Mouse (Mus musculus): ENCODE results near the gene Sh3pxd2a.

Gene Sh3pxd2a

DNA sequence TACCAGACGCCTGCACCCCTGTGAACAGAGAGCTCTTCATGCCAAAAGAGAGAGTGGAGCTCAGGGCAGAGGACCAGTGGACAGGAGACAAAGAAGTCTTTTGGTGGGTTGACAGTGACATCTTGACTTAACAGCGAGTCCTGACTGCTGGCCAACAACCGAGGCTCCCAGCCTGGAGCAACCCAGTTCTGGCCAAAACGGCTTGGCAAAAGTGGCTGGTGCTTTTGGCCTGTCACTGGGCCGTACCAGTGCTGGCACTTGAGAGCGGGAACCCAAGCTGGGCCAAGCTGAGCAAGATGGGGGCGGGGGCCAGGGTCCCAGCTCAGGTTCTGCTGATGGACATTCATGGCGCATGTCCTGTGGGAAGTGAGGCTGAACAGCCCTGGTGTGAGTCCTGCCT lies 97.6 kb downstream of the Sh3pxd2a start:
- DNase-seq: peak; percentile 14

GRCm38 (mm10) chr19:47363086-47363668 lies 101.0 kb downstream of the Sh3pxd2a start:
- no peak for DNase-seq

- DNase-seq: no peak
These were observed 103.3 kb downstream of the Sh3pxd2a start for GRCm38 (mm10) chr19:47360921-47361320.

GRCm38 (mm10) chr19:47360017-47360416 lies 104.2 kb downstream of the Sh3pxd2a start:
- DNase-seq: no peak

GRCm38 (mm10) chr19:47359166-47359931 lies 104.9 kb downstream of the Sh3pxd2a start:
- DNase-seq: peak; percentile 75

GRCm38 (mm10) chr19:47357297-47357696 lies 106.9 kb downstream of the Sh3pxd2a start:
- no peak for DNase-seq

DNA sequence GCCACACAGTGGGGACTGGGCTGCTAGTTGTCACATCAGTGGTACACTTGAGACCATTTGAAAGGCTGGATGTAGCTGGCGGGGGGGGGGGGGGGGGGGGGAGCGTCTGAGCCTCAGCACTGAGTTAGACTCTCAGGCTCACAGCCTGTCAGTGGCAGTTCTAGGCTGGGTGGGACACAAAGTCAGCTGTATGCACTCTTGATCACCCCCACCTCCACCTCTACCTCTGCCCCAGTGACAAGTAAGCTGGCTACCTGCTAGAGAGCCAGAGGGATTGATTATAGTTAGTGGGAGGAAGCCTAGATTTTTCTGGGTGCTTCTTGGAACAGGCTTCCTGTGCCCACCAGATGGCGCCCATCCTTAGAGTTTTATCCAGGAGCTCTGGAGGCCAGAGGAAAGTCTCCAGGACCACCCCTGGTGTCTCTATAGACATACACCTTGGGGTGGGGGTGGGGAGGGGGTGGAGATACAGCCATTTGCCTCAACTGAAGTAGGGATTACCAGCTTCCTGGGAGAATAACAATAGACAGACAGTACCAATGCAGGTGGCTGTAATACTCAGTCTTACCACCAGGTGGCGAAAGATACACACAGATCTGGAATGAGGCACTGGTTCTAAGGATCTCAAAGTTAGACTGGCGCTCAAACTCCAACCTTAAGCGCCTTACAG lies 107.9 kb downstream of the Sh3pxd2a start:
- peak; percentile 89 for DNase-seq

GRCm38 (mm10) chr19:47354456-47354855 lies 109.7 kb downstream of the Sh3pxd2a start:
- DNase-seq: peak; percentile 24

GRCm38 (mm10) chr19:47349043-47349442 lies 115.2 kb downstream of the Sh3pxd2a start:
- no peak for DNase-seq

- no peak for DNase-seq
These were observed 115.7 kb downstream of the Sh3pxd2a start for GRCm38 (mm10) chr19:47348395-47349016.

DNA sequence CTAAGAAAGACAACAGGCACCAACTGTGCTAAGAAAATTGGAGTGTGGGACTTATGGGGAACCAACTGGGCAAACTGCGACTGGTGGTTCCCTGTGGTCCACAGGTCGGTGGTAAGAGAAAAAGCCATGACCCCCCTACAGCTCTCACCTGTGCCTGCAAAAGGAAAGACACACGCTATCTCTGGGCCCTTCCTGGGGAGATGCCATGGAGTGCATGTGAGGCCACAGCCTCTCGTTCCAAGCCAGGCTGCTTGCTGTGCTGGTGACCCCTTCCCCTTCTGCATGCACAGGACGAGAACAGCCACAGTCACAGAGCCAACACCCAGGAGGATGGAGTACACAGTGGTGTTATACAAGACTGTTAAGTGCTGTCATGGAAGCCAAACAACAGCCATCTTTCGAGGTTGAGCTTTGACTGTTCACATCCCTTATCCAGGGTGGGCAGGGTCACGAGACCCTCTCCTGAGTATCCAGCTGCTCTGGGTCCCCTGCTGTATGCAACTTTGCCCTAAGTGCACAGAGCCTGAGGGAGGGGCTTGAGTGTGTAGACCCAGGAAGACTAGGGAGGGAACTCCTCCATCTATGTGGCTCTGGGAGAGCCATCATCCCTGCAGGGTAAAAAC lies 117.1 kb downstream of the Sh3pxd2a start:
- DNase-seq: no peak

DNA sequence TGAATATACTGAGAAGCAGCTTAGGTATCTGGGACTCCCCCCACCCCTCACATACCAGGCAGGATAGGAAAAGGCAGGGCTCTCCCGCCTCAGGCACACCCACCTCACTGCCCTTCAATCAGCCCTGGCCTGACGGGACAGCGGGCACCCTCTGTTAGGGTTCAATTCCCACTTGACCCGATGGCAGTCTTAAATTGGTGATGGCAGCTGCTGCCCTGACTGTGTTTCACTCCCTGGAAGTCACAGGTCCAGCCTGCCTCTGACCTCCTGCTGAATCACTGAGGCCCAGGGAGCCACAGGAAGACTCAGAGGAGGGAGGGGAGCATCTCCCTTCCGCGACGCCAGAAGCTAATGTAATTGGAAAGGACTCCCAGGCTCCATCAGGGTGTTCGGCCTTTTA lies 117.6 kb downstream of the Sh3pxd2a start:
- no peak for DNase-seq

DNA sequence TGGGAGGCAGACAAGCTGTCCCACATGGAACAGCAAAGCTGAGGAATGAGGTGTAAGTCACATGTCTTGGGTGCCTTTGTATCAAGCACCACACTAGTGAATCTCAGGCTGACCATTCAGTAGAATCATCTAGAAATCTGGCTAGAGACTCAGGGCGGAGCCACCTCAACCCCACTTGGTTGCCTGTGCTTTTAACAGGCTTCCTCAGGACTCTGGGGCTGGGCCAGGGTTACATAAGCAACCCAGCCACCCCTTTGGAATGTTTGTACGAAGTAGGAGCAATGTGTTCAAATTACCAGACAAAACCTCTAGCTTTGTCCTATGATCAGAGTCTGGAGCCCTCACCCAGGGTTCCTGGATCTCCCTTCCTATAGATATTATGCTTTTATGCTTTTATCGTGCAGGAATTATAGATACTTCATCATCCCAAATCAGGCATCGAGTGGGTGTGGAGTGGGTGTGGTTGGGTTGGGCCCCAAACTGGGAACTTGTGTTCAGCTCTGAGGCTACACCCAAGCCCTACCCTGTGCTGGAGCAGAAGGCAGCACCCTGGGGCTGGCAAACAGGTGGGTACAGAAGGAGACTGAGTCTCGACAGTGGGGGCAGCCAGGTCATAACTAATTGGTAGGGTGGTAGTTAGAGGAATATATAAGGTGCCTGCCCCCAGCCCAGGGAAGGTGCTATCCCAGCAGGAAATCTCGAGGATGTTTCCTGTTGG lies 118.2 kb downstream of the Sh3pxd2a start:
- DNase-seq: no peak

GRCm38 (mm10) chr19:47343422-47343821 lies 120.8 kb downstream of the Sh3pxd2a start:
- DNase-seq: no peak

DNA sequence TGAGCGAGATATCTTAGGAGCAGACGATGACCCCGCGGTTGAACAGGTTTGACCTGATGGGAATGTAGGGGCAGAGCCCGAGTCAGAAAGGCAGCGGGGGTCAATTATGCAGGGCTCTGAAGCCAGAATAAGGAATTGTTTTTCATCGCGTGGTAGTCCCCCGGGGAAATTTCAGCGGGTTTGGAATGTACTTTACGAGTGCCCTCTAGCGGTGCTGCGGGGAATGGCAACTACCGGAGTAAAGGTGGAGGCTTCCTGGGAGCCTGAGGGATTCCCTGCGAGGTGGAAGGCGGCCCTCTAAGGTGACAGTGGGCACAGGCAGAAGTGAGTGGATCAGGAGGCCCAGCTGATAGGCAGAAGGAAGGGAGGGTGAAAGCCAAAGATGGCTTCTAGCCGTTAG lies 125.0 kb downstream of the Sh3pxd2a start:
- DNase-seq: peak; percentile 88

DNA sequence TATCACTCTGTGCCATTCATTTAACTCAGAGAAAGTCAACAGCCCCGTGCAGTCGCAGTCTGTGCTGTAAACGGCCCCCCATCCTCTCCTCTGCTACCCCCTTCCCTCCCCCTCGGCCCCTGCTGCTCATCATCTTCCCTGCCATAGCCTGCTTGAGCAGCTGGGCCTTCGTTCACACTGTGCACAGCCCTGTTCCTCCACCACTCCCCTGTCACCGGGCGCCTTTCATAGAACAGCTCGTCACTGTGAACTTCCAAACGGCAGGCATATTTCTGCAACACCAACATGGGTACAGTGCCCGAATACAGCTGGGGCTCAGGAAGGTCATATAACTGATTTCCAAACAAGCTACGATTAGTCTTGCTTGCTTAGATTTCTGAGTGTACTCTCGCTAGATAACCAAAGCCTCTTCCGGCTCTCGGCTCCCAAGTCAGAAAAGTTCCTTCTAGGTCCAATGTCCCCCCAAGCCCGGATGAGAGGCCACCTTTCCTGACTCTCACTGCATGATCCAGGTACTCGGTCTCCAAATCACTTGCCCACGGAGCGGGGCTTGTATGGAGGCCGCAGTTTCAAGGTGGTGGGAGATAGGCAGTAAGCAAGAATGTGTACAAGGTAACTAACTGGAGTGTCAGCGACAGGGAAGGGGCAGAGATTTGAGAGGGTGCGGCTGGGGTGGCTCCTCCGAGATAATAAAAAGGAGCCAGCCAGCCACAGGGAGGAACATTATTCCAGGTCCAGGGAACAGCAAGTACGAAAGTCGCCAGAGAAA lies 125.6 kb downstream of the Sh3pxd2a start:
- peak; percentile 66 for DNase-seq

GRCm38 (mm10) chr19:47337743-47338142 lies 126.5 kb downstream of the Sh3pxd2a start:
- peak; percentile 95 for DNase-seq

DNA sequence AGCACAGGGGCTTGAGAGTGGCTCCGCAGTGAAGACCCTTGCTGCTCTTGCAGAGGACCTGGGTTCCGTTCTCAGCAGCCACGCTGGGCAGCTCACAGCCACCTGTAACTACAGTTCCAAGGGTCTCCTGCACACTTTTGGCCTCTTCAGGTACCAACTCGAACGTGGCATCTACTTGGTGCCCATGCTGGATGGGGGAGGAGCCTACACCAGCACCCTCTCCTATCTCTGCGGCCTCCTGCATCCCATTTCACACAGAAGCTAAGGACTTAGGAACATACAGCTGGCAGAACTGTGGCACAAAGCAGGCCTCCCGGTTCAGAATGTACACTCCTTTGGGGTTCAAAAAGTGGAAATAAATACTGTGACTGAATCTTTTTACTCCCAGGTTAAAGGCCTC lies 127.0 kb downstream of the Sh3pxd2a start:
- no peak for DNase-seq

DNA sequence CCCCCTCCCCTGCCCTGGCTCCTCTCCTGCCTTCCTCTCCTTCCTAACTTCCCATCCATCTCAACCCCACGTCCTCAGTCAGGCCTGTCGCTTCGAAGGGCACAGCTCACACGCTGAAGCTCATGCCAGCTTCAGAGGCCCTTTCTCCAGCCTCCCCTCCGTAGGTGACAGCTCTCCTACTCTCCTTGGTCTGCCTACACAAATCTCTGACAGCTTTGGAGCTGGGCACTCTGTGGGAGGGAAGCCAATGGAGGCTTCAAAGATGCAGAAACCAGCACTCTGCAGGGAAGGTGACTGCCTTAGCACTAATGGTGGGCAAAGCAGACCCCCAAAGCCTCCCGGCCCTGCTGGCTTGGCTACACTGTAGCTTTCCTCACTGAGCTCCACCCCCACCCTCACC lies 128.9 kb downstream of the Sh3pxd2a start:
- no peak for DNase-seq

GRCm38 (mm10) chr19:47334713-47335112 lies 129.5 kb downstream of the Sh3pxd2a start:
- DNase-seq: peak; percentile 76

DNA sequence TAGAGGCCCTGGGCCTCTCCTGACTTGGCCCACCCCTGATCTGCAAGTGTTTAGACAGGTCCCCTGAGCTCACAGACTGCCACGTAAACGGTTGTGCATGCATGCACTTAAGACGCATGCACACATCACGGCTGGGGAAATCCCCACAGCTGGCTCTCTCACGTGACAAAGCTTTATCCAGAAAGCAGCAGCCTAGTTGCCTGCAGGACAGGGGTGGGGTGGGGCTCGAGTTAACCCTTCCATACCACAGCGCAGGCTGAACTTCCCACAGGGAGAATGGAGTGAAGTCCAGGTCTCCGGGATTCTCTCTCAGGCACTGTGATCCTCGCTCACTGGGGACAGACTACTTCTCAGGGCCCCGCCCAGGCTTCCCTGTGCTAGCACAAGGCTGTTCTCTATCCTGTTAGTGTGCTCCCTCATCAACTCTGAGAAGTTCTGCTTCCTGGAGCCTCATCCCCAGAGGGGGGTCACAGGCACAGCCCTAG lies 133.4 kb downstream of the Sh3pxd2a start:
- DNase-seq: peak; percentile 74

Measured in lung, postnatal 10 days (tissue).